Mouse (Mus musculus) ES-Bruce4 (cell line): ENCODE data around the gene Vps52. TPM values are rescaled to one million over a fixed set of nuclear protein-coding genes. Genes with fewer than 3 reads are reported as not detected.

Source experiments
- H3K27ac ChIP-seq: 2 replicates; pipeline ENCODE4 v1.5.1; 2012; ENCODE audit warnings: low read length, inconsistent platforms; ENCODE audit not compliant: insufficient read depth
- H3K27me3 ChIP-seq: 2 replicates; pipeline ENCODE4 v1.6.1; 2012; ENCODE audit warnings: mild to moderate bottlenecking, low read length, inconsistent platforms; ENCODE audit not compliant: control insufficient read depth, poor library complexity, insufficient read depth, severe bottlenecking
- H3K36me3 ChIP-seq: 2 replicates; pipeline ENCODE4 v1.6.1; 2012; ENCODE audit warnings: inconsistent platforms, mild to moderate bottlenecking, low read length, moderate library complexity; ENCODE audit not compliant: control insufficient read depth, poor library complexity, insufficient read depth, severe bottlenecking
- H3K4me1 ChIP-seq: one replicate; pipeline ENCODE4 v1.8.1; 2011; ENCODE audit warnings: low read length; ENCODE audit not compliant: control insufficient read depth, insufficient read depth
- H3K4me3 ChIP-seq: 2 replicates; pipeline ENCODE4 v1.5.1; 2011; ENCODE audit warnings: low read depth, mild to moderate bottlenecking, low read length
- H3K9ac ChIP-seq: 2 replicates; pipeline ENCODE4 v1.6.1; 2012; ENCODE audit warnings: low read depth, mild to moderate bottlenecking, inconsistent platforms; ENCODE audit not compliant: poor library complexity, severe bottlenecking
- H3K9me3 ChIP-seq: replicated peaks from 2 replicates; pipeline ENCODE4 v1.6.1; 2012; ENCODE audit warnings: mild to moderate bottlenecking, low read length, inconsistent platforms; ENCODE audit not compliant: control insufficient read depth, poor library complexity, insufficient read depth, severe bottlenecking
- CTCF ChIP-seq: IDR thresholded peaks from one replicate; pipeline ENCODE4 v1.8.1; 2011; ENCODE audit warnings: low read depth, low read length
- EP300 ChIP-seq: IDR thresholded peaks from 2 replicates; pipeline ENCODE4 v1.6.1; 2011; ENCODE audit warnings: low read depth, low read length; ENCODE audit not compliant: insufficient read depth
- POLR2A ChIP-seq: IDR thresholded peaks from one replicate; pipeline ENCODE4 v1.8.1; 2011; ENCODE audit warnings: low read length; ENCODE audit not compliant: insufficient read depth
- polyA plus RNA-seq: library from polyadenylated mRNA; stranded (reverse); fragments of >200 nt; gene quantifications from 2 replicates; pipeline ENCODE4 v1.2.4, GENCODE M21; 2011; ENCODE audit warnings: low read depth; ENCODE audit not compliant: missing spikeins, insufficient read depth, insufficient read length

Gene Vps52
- polyA plus RNA-seq, 1 experiment = 19.0 TPM

DNA sequence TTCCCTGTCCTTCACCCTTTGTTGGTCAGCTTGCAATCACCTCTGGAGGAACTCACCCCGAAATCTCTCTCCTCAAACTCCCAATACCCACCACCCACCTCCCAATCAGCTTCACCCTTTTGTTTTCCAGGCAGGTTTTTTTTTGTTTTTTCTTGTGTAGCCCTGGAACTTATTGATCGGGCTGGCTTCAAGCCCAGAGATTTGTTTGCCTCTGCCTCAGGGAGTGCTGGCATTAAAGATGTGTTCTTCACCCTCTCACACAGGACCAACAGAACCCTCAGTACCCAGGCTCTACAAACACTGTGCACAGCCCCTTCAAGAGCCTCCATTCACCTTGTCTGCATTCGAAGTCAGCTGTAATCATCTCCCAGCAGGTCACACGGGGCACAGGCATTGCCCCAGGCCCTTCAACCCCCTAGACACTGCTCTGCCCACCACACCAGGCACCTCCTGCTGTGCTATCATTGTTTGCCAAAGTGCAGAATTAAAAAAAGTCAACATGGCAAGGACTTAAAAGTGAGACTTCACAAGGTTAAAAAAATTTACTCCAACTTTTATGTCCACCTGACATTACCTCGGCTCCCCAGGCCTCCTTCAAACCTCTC, 1.5 kb upstream of the Vps52 start:
- peak overlapping the region; percentile 56 for H3K27ac ChIP-seq
- TF ChIP-seq EP300 (no peak), POLR2A (no peak), CTCF (no peak)

DNA sequence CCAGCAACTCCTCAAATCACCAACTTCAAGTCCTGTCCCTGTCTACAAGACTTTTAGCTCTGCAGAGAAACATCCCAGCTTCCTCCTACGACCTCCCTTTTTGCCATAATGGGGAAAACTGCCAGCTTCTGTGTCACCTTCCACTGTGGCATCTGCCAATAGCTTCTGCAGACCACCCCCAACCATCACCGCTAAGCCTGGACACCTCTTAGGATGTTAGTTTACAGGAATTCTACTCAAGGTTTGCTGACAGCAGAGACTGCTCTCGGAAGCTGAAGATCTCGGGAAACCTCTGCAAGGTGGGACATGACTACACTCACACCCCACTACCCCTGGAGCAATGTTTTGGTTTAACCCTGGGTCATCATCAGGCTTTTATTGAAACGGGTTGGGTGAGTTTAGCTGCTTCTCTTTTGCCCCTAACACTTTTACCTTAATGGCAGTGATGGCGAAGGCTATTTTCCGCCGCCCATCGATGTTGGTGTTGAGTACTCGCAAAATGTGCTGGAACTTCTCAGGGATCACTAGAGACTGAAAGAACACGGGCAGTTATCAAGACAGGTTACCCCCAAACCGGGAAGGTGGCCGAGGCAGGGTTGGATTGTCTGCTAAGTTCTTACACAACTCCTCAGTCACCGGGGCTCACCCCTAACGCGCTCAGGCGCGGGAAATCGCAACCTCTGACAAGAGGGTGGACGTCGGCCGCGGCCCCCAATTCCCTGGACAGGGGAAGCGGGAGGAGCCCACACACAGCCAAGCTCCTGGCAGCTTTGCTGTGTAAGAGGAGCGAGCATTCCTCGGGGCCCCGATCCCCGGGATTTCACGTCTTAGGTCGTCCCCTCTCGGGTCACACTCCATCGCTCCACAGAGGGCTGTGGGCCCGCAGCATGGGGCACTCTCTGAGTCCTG, 712 bp upstream of the Vps52 start:
- Histone ChIP-seq H3K4me3 (peak overlapping the region; percentile 87), H3K27me3 (no peaks in the 10 kb centered on the region), H3K9ac (peak overlapping the region; percentile 88), H3K27ac (peak overlapping the region; percentile 56), H3K36me3 (peaks cover 34% of the 10 kb centered on the region), H3K9me3 (no peaks in the 10 kb centered on the region), H3K4me1 (no peaks in the 10 kb centered on the region)
- TF ChIP-seq CTCF (no peak), EP300 (no peak), POLR2A (no peak)

More for the DNA sequence above, 1.5 kb upstream of the Vps52 start:
- Histone ChIP-seq H3K4me3 (peak overlapping the region; percentile 87), H3K4me1 (no peaks in the 10 kb centered on the region), H3K36me3 (peaks cover 38% of the 10 kb centered on the region), H3K9me3 (no peaks in the 10 kb centered on the region), H3K9ac (peak overlapping the region; percentile 88), H3K27me3 (no peaks in the 10 kb centered on the region)

GRCm38 (mm10) chr17:33956336-33956735, 724 bp downstream of the Vps52 start:
- Histone ChIP-seq H3K4me3 (peak overlapping the region; percentile 85), H3K36me3 (peaks cover 34% of the 10 kb centered on the region), H3K27me3 (no peaks in the 10 kb centered on the region), H3K4me1 (no peaks in the 10 kb centered on the region), H3K9me3 (no peaks in the 10 kb centered on the region), H3K27ac (no peak overlapping the region), H3K9ac (peak overlapping the region; percentile 65)
- no peak for TF ChIP-seq CTCF
- TF ChIP-seq POLR2A = no peak
- TF ChIP-seq EP300 = no peak

DNA sequence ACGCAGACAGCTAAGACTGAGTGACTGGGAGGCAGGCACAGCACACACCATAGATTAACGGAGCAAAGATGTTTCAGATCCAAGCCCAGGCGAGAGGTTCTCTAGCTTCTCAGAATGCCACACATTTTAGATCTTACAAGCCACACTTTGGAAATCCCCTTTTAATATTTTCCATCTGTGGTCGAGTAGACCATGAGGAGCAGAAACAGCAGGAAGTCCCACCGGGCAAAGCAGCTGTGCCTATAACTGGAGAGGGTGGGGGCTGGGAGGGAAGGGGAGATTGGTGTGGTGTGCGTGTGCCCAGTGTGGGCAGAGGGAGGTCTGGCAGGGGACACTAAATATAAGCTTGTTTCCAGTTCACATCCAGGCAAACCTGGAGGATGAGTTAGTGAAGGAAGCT, 1.9 kb downstream of the Vps52 start:
- no peaks in the 10 kb centered on the region for H3K27me3 ChIP-seq
- H3K4me3 ChIP-seq = no peak overlapping the region
- no peak overlapping the region for H3K9ac ChIP-seq
- H3K27ac ChIP-seq = no peak overlapping the region
- H3K4me1 ChIP-seq = no peaks in the 10 kb centered on the region
- peaks cover 27% of the 10 kb centered on the region for H3K36me3 ChIP-seq
- no peaks in the 10 kb centered on the region for H3K9me3 ChIP-seq
- TF ChIP-seq POLR2A (no peak), CTCF (no peak), EP300 (no peak)

DNA sequence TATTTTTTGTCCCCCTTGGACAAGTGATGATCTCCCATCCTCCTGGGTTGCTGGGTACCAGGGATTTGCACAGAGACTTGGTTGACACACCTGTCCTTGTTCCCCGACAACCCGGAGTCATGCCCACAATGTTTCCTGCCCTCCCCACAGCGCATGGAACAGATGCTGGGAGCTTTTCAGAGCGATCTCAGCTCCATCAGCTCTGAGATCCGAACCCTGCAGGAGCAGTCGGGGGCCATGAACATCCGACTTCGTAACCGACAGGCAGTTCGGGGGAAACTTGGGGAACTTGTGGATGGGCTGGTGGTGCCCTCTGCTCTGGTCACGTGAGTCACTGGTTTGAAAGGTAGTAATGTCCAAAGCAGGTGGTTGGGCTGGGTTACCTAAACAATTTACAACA, 2.8 kb downstream of the Vps52 start:
- Histone ChIP-seq H3K27ac (no peak overlapping the region), H3K4me1 (no peaks in the 10 kb centered on the region), H3K27me3 (no peaks in the 10 kb centered on the region), H3K36me3 (peaks cover 17% of the 10 kb centered on the region), H3K9ac (no peak overlapping the region), H3K4me3 (no peak overlapping the region), H3K9me3 (no peaks in the 10 kb centered on the region)
- TF ChIP-seq POLR2A (no peak), CTCF (no peak), EP300 (no peak)

- no peak overlapping the region for H3K9ac ChIP-seq
- peaks cover 11% of the 10 kb centered on the region for H3K36me3 ChIP-seq
- no peaks in the 10 kb centered on the region for H3K4me1 ChIP-seq
- TF ChIP-seq CTCF = no peak
- no peak for TF ChIP-seq EP300
- no peak for TF ChIP-seq POLR2A
- no peak overlapping the region for H3K4me3 ChIP-seq
- no peak overlapping the region for H3K27ac ChIP-seq
- no peaks in the 10 kb centered on the region for H3K9me3 ChIP-seq
- H3K27me3 ChIP-seq = no peaks in the 10 kb centered on the region
Measured at GRCm38 (mm10) chr17:33959135-33959534, 3.5 kb downstream of the Vps52 start.
